Mouse (Mus musculus): ENCODE results near the gene Hmgxb4. TPM values are rescaled to one million over a fixed set of nuclear protein-coding genes. Genes with fewer than 3 reads are reported as not detected.
"Not testable (repeated sequence)": the region's sequence is repeated elsewhere in the genome, so short reads cannot be mapped to it uniquely, and the experiment has no call there.

Gene Hmgxb4
- total RNA-seq (2021): 10 to 100 TPM; 27.5 to 28.1 TPM

DNA sequence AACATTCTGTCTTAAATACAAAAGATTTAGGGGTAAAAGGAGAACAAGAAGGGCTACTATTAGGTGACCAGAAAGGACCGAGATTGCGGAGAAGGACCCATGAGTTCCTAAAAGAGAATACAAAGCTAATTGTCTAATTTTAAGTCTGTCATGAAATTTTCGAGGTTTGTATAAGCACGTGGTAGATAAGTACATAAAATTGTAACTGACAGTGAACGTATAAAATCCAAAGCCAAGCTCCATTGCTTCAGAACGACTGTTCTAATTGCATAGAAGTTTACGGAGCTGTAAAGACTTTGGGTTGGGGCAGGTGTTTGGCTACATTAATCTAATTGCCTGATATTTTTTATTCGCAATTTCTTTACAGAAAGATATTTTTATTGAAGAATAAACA is at the start of gene Hmgxb4:
Gene Hmgxb4 (plus strand): TSS at position 276 of the 394 bp plus-strand sequence.
- intact Hi-C loops (cut with DNase I): no loop called here
- no peak for DNase-seq (ENCODE audit: extremely low spot score in 1 of 2, low spot score in 2 of 2)

- intact Hi-C loops (cut with DNase I): no loop called here
- no peak for DNase-seq (ENCODE audit: extremely low spot score in 1 of 2, low spot score in 2 of 2)
Measured at GRCm38 (mm10) chr8:74949445-74949844, 43.7 kb upstream of the Hmgxb4 start.

- intact Hi-C loops (cut with DNase I): no loop called here
- no peak for DNase-seq (ENCODE audit: extremely low spot score in 1 of 2, low spot score in 2 of 2)
Measured at GRCm38 (mm10) chr8:74963983-74964382, 29.2 kb upstream of the Hmgxb4 start.

DNA sequence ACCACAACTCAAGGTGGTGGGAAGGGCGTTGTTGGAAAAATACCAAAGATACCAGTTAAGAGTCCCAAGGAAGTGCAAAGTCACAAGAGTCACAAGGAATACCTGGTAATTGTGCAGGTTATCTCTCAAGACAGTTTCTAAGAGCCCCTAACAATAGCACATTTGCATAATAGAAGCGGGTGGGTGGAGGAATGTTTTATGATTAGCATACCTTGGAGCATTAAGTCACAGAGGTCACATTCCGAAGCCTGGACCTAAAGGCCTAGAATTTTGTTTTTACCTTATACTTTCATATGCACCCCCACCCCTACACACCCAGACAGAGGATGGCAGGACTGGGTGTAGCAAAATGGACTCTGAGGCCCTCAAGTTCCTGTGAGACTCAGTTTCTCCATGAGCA is 22.9 kb upstream of the Hmgxb4 start:
- intact Hi-C loops (cut with DNase I); DNase-seq (ENCODE audit: extremely low spot score in 1 of 2, low spot score in 2 of 2): not testable (repeated sequence)

GRCm38 (mm10) chr8:74971636-74972035 is 21.5 kb upstream of the Hmgxb4 start:
- intact Hi-C loops (cut with DNase I): no loop called here
- no peak for DNase-seq (ENCODE audit: extremely low spot score in 1 of 2, low spot score in 2 of 2)

- intact Hi-C loops (cut with DNase I): no loop called here
- peak in 1 of 2 experiments; percentile 20 for DNase-seq (ENCODE audit: extremely low spot score in 1 of 2, low spot score in 2 of 2)
Measured at GRCm38 (mm10) chr8:74972322-74972883, 20.8 kb upstream of the Hmgxb4 start.

DNA sequence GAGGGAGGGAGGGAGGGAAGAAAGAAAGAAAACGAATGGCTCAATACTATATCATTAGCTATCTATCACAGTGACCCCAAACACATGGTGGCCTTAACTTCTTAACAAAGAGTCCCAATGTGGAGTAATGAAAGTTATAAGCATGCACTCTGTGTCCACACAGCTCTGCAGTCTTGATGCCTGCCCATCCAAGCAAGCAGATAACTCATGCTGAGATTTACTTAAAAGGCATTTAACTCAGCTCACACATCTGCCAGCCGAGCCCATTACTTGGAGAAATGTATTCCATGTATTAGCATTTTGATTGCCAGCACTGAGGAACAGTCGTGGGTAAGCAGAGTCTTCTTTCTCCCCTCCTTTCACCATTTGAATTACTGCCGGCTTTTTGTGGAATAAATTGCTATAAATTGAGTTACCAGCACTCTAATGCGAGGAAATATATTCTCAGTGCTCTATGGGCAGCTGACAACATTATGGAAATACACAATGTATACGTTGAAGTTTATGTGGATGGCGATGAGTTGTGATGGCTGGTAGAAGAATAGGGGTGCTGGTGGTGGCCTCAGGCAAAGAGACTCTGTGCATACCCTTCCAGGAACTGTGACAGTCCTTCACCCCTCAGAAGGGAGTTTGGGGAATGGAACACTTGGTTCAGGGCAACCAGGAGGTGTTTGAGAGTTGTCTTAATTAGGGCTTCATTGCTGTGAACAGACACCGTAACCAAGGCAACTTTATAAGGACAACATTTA is 19.9 kb upstream of the Hmgxb4 start:
- no peak for DNase-seq (ENCODE audit: extremely low spot score in 1 of 2, low spot score in 2 of 2)
- intact Hi-C loops (cut with DNase I): no loop called here

DNA sequence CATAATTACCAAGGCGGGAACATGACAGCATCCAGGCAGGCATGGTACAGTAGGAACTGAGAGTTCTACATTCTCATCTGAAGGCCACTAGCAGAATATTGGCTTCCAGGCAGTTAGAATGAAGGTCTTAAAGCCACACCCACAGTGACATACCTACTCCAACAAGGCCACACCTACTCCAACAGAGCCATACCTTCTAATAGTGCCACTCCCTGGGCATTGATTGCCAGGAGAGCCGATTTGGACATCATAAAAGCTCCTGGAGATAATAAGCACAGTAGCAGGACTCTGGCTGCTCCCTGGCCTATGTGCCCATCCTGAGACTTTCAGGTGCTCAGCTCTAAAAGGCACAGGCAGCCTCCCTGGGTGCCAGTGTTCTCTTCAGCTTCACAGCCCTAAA is 19.3 kb upstream of the Hmgxb4 start:
- intact Hi-C loops (cut with DNase I): no loop called here
- DNase-seq (ENCODE audit: extremely low spot score in 1 of 2, low spot score in 2 of 2): no peak

- DNase-seq (ENCODE audit: extremely low spot score in 1 of 2, low spot score in 2 of 2): peak in 1 of 2 experiments; percentile 31
- intact Hi-C loops (cut with DNase I): no loop called here
Measured at GRCm38 (mm10) chr8:74977427-74977826, 15.7 kb upstream of the Hmgxb4 start.

DNA sequence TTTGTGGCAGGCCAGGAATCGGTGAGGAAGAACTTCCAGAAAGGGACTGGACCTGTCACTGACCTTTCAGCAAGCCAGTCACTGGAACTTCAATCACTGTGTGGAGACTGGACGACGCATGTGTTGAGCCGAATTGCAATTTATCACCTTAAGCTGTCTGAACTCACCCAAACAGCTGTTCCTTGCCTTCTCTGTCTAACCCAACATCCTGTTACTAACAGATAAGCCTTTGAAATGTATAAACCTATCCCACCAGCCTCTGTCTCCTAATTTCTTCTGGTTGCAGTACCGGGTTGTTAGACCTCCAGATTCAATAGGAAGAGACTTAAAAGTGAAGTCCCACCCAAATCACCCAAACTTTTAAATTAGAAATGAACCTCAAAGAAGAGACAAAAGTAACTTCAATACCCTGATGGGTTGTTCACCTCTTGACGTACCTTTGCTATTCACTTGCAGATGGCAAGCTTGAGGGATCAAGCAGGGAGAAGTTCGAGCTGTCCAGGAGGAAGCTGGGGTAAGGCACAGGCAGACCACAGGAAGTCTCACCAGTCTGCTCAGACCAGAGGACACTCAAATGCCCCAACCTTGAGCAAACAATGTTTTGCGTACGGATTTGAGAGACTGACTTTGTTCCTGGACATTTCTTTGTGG is 13.0 kb upstream of the Hmgxb4 start:
- DNase-seq (ENCODE audit: extremely low spot score in 1 of 2, low spot score in 2 of 2): no peak
- intact Hi-C loops (cut with DNase I): no loop called here

- peak; percentile 61 to 69 for DNase-seq (ENCODE audit: extremely low spot score in 1 of 2, low spot score in 2 of 2)
- intact Hi-C loops (cut with DNase I): no loop called here
Measured at GRCm38 (mm10) chr8:74980711-74981062, 12.5 kb upstream of the Hmgxb4 start.

DNA sequence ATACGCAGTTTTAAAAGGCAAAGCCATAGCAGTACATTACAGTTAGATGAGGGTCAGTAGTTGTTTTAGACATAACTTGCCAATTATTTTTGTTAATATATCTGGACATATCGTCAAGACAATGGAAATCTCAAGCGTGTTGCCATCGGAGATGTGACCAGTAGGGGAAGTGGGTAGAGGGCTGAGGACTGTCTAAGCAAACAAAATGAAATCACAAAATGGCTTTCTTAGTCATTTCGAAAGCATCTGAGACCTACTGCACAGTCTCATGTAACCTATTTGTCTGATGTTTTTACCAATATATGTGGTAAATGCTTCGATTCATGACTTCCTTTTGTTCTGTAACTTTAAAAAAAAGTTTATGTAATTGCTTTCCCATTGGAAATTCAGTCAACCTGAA is 11.3 kb upstream of the Hmgxb4 start:
- DNase-seq (ENCODE audit: extremely low spot score in 1 of 2, low spot score in 2 of 2): no peak
- intact Hi-C loops (cut with DNase I): no loop called here

GRCm38 (mm10) chr8:74987436-74987835 is 5.7 kb upstream of the Hmgxb4 start:
- intact Hi-C loops (cut with DNase I): no loop called here
- DNase-seq (ENCODE audit: extremely low spot score in 1 of 2, low spot score in 2 of 2): no peak

- intact Hi-C loops (cut with DNase I): no loop called here
- DNase-seq (ENCODE audit: extremely low spot score in 1 of 2, low spot score in 2 of 2): peak in 1 of 2 experiments; percentile 36
Measured at GRCm38 (mm10) chr8:74990021-74990420, 3.1 kb upstream of the Hmgxb4 start.

DNA sequence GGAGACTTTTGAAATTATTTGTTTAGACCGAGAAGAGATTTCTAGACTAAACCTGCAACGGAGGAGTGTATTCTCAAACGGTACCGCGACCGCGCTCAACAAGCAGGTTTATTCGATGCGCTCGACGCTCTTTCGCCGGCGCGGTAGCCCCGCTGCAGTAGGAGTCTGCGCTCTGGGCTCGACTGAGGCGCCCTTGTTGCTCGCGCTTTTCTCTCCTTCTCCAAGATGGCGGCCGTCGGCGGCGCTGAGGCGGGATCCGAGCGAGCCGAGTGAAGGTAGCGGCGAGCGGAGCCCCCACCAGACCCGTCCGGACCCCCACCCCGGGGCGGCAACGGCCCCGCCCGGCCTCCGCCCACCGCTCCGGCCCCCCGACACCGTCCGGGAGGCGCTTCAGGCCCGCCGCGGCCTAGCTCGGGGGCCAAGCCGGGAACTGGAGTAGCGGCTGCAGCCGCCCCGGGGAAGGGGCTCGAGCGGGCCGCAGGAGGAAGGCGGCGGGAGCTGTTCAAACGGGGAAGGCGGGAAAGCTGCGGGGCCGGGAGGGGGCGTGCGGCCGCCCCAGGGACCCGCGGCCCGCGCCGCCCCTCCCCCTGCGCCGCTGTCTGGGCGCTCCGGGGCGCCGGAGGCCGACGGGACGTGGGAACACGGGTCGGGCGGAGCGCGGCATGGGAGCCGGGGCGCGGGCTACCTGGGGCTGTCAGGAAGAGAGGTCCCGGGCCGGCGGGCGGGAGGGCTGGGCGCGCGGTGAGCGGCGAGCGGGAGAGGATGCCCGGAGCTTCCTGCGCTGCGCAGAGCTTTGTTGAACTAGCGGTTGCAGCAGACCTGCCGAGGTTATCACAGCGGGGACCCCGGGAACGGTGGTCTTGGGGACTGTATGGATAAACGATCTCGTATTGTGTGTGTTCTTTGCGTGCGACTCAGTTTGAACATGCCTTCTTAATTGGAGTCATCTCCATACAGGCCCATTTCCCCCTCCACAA is 607 bp downstream of the Hmgxb4 start:
- intact Hi-C loops (cut with DNase I): no loop called here
- DNase-seq (ENCODE audit: extremely low spot score in 1 of 2, low spot score in 2 of 2): peak; percentile 84 to 91

DNA sequence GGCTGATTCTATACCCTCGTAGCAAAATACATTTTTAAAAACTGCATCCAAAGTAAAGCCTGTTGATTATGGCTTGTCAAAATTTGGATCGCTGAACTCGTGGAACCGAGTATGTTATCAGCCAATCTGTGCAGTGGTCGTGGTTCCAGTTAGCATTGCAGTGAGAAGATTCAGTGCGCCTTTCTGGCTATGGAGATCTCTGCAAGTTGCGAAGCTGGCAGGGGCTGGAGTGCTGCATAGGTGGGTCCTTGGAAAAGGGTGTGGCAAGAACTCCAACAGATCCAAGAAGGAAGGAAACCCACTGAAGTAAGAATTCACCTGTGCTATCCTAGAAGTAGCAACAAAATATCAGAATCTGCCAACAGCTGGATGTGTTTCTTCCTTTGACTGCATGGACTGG is 1.4 kb downstream of the Hmgxb4 start:
- intact Hi-C loops (cut with DNase I): no loop called here

GRCm38 (mm10) chr8:75000431-75000830 is 7.3 kb downstream of the Hmgxb4 start:
- DNase-seq (ENCODE audit: extremely low spot score in 1 of 2, low spot score in 2 of 2): no peak
- intact Hi-C loops (cut with DNase I): no loop called here

More for the DNA sequence above, 1.4 kb downstream of the Hmgxb4 start:
- DNase-seq (ENCODE audit: extremely low spot score in 1 of 2, low spot score in 2 of 2): no peak

- intact Hi-C loops (cut with DNase I): no loop called here
- no peak for DNase-seq (ENCODE audit: extremely low spot score in 1 of 2, low spot score in 2 of 2)
Measured at GRCm38 (mm10) chr8:75008826-75009225, 15.7 kb downstream of the Hmgxb4 start.

DNA sequence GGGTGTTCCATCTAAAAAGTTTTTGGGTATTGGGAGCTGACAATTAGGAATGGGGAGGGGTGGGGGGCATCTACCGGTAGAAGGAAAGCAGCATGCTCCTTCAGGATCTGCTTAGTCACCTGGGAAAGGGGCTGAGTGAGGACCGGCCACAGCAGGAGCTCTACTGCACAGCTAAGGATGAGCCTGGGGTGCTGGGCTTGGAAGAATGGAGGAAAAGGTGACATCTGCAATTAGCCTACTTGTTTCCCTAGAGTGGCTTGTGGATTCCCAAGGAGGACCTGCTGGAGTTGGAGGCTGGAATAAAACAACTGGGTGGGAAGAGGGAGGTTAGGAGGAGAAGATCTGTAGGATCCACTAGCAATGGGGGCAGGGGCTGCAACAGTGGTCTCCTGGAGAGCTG is 20.4 kb downstream of the Hmgxb4 start:
- DNase-seq (ENCODE audit: extremely low spot score in 1 of 2, low spot score in 2 of 2): no peak
- intact Hi-C loops (cut with DNase I): no loop called here

Data from left cerebral cortex, postnatal 10 days (tissue).